Mouse (Mus musculus) myocyte (in vitro differentiated cells): ENCODE data around the gene 1700020A23Rik.

Source experiments
- MAX ChIP-seq: IDR thresholded peaks from one replicate; pipeline ENCODE4 v1.6.1; 2011; ENCODE audit warnings: low read depth, mild to moderate bottlenecking, control low read depth
- MYOD1 ChIP-seq, 3 experiments: IDR thresholded peaks; one replicate each; pipeline ENCODE4 v1.6.1; 2011; ENCODE audit warnings: control low read depth in 2 of 3, low read depth in 2 of 3, mild to moderate bottlenecking in 2 of 3, moderate library complexity in 1 of 3; ENCODE audit not compliant: insufficient read length in 2 of 3, control insufficient read depth in 1 of 3
- MYOG ChIP-seq, 3 experiments: IDR thresholded peaks; one replicate each; pipeline ENCODE4 v1.6.1; 2011; ENCODE audit warnings: control low read depth in 2 of 3, low read depth in 2 of 3, mild to moderate bottlenecking in 2 of 3; ENCODE audit not compliant: insufficient read length in 2 of 3, control insufficient read depth in 1 of 3, insufficient read depth in 1 of 3
- POLR2A ChIP-seq: IDR thresholded peaks from one replicate; pipeline ENCODE4 v1.6.1; 2011; ENCODE audit warnings: low read depth, mild to moderate bottlenecking, control low read depth, moderate library complexity; ENCODE audit not compliant: insufficient read length
- POLR2AphosphoS2 ChIP-seq: IDR thresholded peaks from one replicate; pipeline ENCODE4 v1.6.1; 2011; ENCODE audit warnings: low read depth, control low read depth; ENCODE audit not compliant: insufficient read length
- REST ChIP-seq: IDR thresholded peaks from one replicate; pipeline ENCODE4 v1.6.1; 2011; ENCODE audit warnings: mild to moderate bottlenecking, control low read depth, moderate library complexity; ENCODE audit not compliant: insufficient read depth, insufficient read length
- SRF ChIP-seq: IDR thresholded peaks from one replicate; pipeline ENCODE4 v1.6.1; 2011; ENCODE audit warnings: low read depth; ENCODE audit not compliant: control insufficient read depth, insufficient read length

DNA sequence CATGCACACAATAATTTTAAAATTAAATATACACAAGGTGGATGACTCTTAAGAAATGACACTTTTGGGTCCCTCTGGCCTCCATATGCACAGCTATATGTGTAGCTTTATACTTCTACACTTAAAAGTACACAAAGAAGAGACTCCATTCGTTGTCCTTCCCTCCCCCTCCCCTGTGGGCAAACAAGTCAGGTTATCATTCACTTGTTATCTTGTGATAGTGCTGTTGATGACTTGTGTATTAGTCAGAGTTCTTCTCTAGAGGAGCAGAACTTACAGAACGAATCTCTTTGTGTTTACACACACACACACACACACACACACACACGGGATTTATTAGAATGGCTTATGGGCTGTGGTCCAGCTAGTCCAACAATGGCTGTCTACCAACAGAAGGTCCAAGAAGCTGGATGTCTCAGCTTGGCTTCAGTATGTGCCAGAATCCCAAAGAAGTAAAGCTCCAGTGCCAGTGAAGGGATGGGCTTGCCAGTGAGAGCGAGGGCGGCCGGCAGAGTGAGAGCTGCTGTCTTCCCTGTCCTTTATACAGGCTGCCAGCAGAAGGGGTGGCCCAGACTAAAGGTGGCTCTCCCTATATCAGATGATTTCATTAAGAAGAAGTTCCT, 49.8 kb downstream of the 1700020A23Rik start:
- TF ChIP-seq REST (no peak), MAX (no peak), SRF (no peak), POLR2A (no peak), POLR2AphosphoS2 (no peak), MYOG (IDR thresholded peaks at IDR 0.05; ENCODE audit: control insufficient read depth in 1 of 3, insufficient read depth in 1 of 3, insufficient read length in 2 of 3, low read depth in 2 of 3) (no peak), MYOD1 (IDR thresholded peaks at IDR 0.05; ENCODE audit: control insufficient read depth in 1 of 3, insufficient read length in 2 of 3, low read depth in 2 of 3) (no peak)
